Mouse (Mus musculus) intestine, embryonic 14.5 days (tissue): Measurements from ENCODE around the gene Lcn10. TPM values are rescaled to one million over a fixed set of nuclear protein-coding genes. Genes with fewer than 3 reads are reported as not detected.

ENCODE experiments used
- ATAC-seq: fragments of 200-750 bp; cut with Nextera tagmentation; replicated peaks from 2 replicates; pipeline ENCODE4 v1.8.0; 2017; ENCODE audit warnings: low read depth, moderate number of reproducible peaks, moderate TSS enrichment, moderate library complexity; ENCODE audit not compliant: low FRiP score, low TSS enrichment
- DNase-seq: peaks from one replicate; pipeline ENCODE4 v3.0.0-alpha.2; 2018; ENCODE audit warnings: low spot score
- H3K27ac ChIP-seq: fragments of 300-500 bp; sonication (generic); 2 replicates; pipeline ENCODE4 v1.5.1; 2014; ENCODE audit warnings: low read depth, mild to moderate bottlenecking, control low read depth
- H3K27me3 ChIP-seq: fragments of 300-500 bp; sonication (generic); replicated peaks from 2 replicates; pipeline ENCODE4 v1.6.1; 2014; ENCODE audit warnings: low read length, control low read depth; ENCODE audit not compliant: control insufficient read depth, insufficient read depth
- H3K36me3 ChIP-seq: fragments of 300-500 bp; sonication (generic); 2 replicates; pipeline ENCODE4 v1.6.1; 2014; ENCODE audit warnings: low read length, control low read depth; ENCODE audit not compliant: control insufficient read depth, insufficient read depth
- H3K4me1 ChIP-seq: fragments of 300-500 bp; sonication (generic); replicated peaks from 2 replicates; pipeline ENCODE4 v1.6.1; 2014; ENCODE audit warnings: low read length, control low read depth, mixed read lengths; ENCODE audit not compliant: control insufficient read depth, insufficient read depth
- H3K4me2 ChIP-seq: fragments of 300-500 bp; sonication (generic); 2 replicates; pipeline ENCODE4 v1.6.1; 2014; ENCODE audit warnings: low read length
- H3K4me3 ChIP-seq: fragments of 300-500 bp; sonication (generic); 2 replicates; pipeline ENCODE4 v1.5.1; 2014; ENCODE audit warnings: low read depth, low read length, control low read depth, mixed read lengths
- H3K9ac ChIP-seq: fragments of 300-500 bp; sonication (generic); 2 replicates; pipeline ENCODE4 v1.6.1; 2014; ENCODE audit warnings: mild to moderate bottlenecking, low read length
- H3K9me3 ChIP-seq: fragments of 300-500 bp; sonication (generic); 2 replicates; pipeline ENCODE4 v1.6.1; 2016; ENCODE audit warnings: low read length, control low read depth; ENCODE audit not compliant: control insufficient read depth
- WGBS: fragments of 180-500 bp; shearing (Covaris S2); extraction: QIAGEN DNeasy Blood & Tissue Kit; methylation state at CpG from one replicate; pipeline ENCODE4 v1.1.7; 2014; 5-methylcytosine and 5-hydroxymethylcytosine counted together
- polyA plus RNA-seq: library from polyadenylated mRNA; unstranded; fragments of >200 nt; fragmentation: Nextera tagmentation; extraction: Ambion mirVana; gene quantifications from 2 replicates; pipeline ENCODE4 v1.2.1, GENCODE M21; 2014

Lcn10 gene
- polyA plus RNA-seq, 1 experiment from 2014 or later: not detected

GRCm38 (mm10) chr2:25660279-25660678 is 22.2 kb upstream of the Lcn10 start:
- Histone ChIP-seq H3K9ac (no peak overlapping the region), H3K36me3 (no peaks in the 10 kb centered on the region), H3K27me3 (no peaks in the 10 kb centered on the region), H3K4me1 (no peaks in the 10 kb centered on the region), H3K4me3 (no peak overlapping the region), H3K4me2 (no peak overlapping the region), H3K27ac (no peak overlapping the region), H3K9me3 (no peaks in the 10 kb centered on the region)
- WGBS: 82% methylated on average over 8 of the region's 8 CpGs
- ATAC-seq: no peak
- no peak for DNase-seq

- 87% methylated on average over 6 of the region's 6 CpGs for WGBS
These were observed 21.1 kb upstream of the Lcn10 start for GRCm38 (mm10) chr2:25661245-25661970.

GRCm38 (mm10) chr2:25663511-25663910 is 19.0 kb upstream of the Lcn10 start:
- no peak overlapping the region for H3K9ac ChIP-seq

More at GRCm38 (mm10) chr2:25661245-25661970, 21.1 kb upstream of the Lcn10 start:
- no peaks in the 10 kb centered on the region for H3K36me3 ChIP-seq
- H3K4me1 ChIP-seq: no peaks in the 10 kb centered on the region
- no peaks in the 10 kb centered on the region for H3K9me3 ChIP-seq
- no peak for ATAC-seq
- H3K4me2 ChIP-seq: no peak overlapping the region
- no peak overlapping the region for H3K4me3 ChIP-seq
- no peak for DNase-seq
- H3K27ac ChIP-seq: no peak overlapping the region
- H3K9ac ChIP-seq: no peak overlapping the region
- no peaks in the 10 kb centered on the region for H3K27me3 ChIP-seq

GRCm38 (mm10) chr2:25664125-25664524 is 18.4 kb upstream of the Lcn10 start:
- no peak overlapping the region for H3K4me3 ChIP-seq
- H3K27me3 ChIP-seq: no peaks in the 10 kb centered on the region
- no peak overlapping the region for H3K9ac ChIP-seq
- no peak overlapping the region for H3K27ac ChIP-seq
- WGBS: 81% methylated on average over 5 of the region's 5 CpGs
- H3K4me1 ChIP-seq: no peaks in the 10 kb centered on the region
- ATAC-seq: no peak
- no peaks in the 10 kb centered on the region for H3K9me3 ChIP-seq
- no peak for DNase-seq
- no peak overlapping the region for H3K4me2 ChIP-seq
- H3K36me3 ChIP-seq: no peaks in the 10 kb centered on the region

More at GRCm38 (mm10) chr2:25663511-25663910, 19.0 kb upstream of the Lcn10 start:
- H3K9me3 ChIP-seq: no peaks in the 10 kb centered on the region
- H3K27ac ChIP-seq: no peak overlapping the region
- no peak overlapping the region for H3K4me3 ChIP-seq
- no peaks in the 10 kb centered on the region for H3K36me3 ChIP-seq
- no peak for ATAC-seq
- DNase-seq: peak; percentile 67
- WGBS: 91% methylated on average over 1 of the region's 1 CpGs
- H3K4me2 ChIP-seq: no peak overlapping the region
- no peaks in the 10 kb centered on the region for H3K27me3 ChIP-seq
- H3K4me1 ChIP-seq: no peaks in the 10 kb centered on the region

- Histone ChIP-seq H3K9ac (no peak overlapping the region), H3K27me3 (no peaks in the 10 kb centered on the region), H3K4me1 (no peaks in the 10 kb centered on the region), H3K27ac (no peak overlapping the region), H3K4me2 (no peak overlapping the region), H3K9me3 (no peaks in the 10 kb centered on the region), H3K4me3 (no peak overlapping the region), H3K36me3 (no peaks in the 10 kb centered on the region)
- DNase-seq (no peak), ATAC-seq (no peak)
- 65% methylated on average over 1 of the region's 1 CpGs for WGBS
These were observed 16.0 kb upstream of the Lcn10 start for GRCm38 (mm10) chr2:25666516-25666915.

- DNase-seq (no peak), ATAC-seq (no peak)
- Histone ChIP-seq H3K9me3 (no peaks in the 10 kb centered on the region), H3K4me2 (no peak within 1 kb of the TSS), H3K9ac (no peak within 1 kb of the TSS), H3K36me3 (no peaks in the 10 kb centered on the region), H3K27me3 (no peaks in the 10 kb centered on the region), H3K4me1 (no peaks in the 10 kb centered on the region), H3K4me3 (no peak within 1 kb of the TSS), H3K27ac (no peak within 1 kb of the TSS)
- 91% methylated on average over 3 of the region's 3 CpGs for WGBS
These were observed 6.0 kb upstream of the Lcn10 start, which contains the start of gene Lcn6 for GRCm38 (mm10) chr2:25676486-25676885. Gene Lcn6, plus strand, starts transcription at chr2:25676786.

- Histone ChIP-seq H3K27ac (no peak overlapping the region), H3K4me2 (no peak overlapping the region), H3K4me3 (no peak overlapping the region), H3K27me3 (no peaks in the 10 kb centered on the region), H3K36me3 (no peaks in the 10 kb centered on the region), H3K9me3 (no peaks in the 10 kb centered on the region), H3K9ac (no peak overlapping the region), H3K4me1 (no peaks in the 10 kb centered on the region)
- DNase-seq (no peak), ATAC-seq (no peak)
- 82% methylated on average over 6 of the region's 6 CpGs for WGBS
These were observed 3.0 kb upstream of the Lcn10 start for GRCm38 (mm10) chr2:25679559-25679958.

GRCm38 (mm10) chr2:25686941-25687340 is 4.4 kb downstream of the Lcn10 start:
- Histone ChIP-seq H3K4me3 (no peak overlapping the region), H3K4me1 (no peaks in the 10 kb centered on the region), H3K36me3 (no peaks in the 10 kb centered on the region), H3K9me3 (no peaks in the 10 kb centered on the region), H3K4me2 (no peak overlapping the region), H3K27me3 (no peaks in the 10 kb centered on the region), H3K27ac (no peak overlapping the region), H3K9ac (no peak overlapping the region)
- WGBS: 61% methylated on average over 4 of the region's 4 CpGs
- ATAC-seq (no peak), DNase-seq (no peak)

GRCm38 (mm10) chr2:25694605-25695004 is 12.1 kb downstream of the Lcn10 start:
- H3K9me3 ChIP-seq: no peaks in the 10 kb centered on the region
- no peak overlapping the region for H3K9ac ChIP-seq
- no peaks in the 10 kb centered on the region for H3K4me1 ChIP-seq
- no peak overlapping the region for H3K4me3 ChIP-seq
- DNase-seq (peak; percentile 90), ATAC-seq (no peak)
- no peak overlapping the region for H3K4me2 ChIP-seq
- no peak overlapping the region for H3K27ac ChIP-seq
- no peaks in the 10 kb centered on the region for H3K36me3 ChIP-seq
- H3K27me3 ChIP-seq: no peaks in the 10 kb centered on the region
